Mouse (Mus musculus): ENCODE measurements around the gene Tbx2.

GRCm38 (mm10) chr11:85843347-85843692 is 11.0 kb downstream of the Tbx2 start:
- TF ChIP-seq CTCF (IDR thresholded peaks at IDR 0.05; ENCODE audit: borderline replicate concordance, extremely low read depth, insufficient read depth, insufficient read length) (peak; percentile 81), POLR2A (IDR thresholded peaks at IDR 0.05; ENCODE audit: borderline replicate concordance, extremely low read depth, insufficient read depth, insufficient read length, poor library complexity, severe bottlenecking) (no peak)
